Mouse (Mus musculus) cerebellum, adult 2 months (tissue): ENCODE measurements around the gene Atxn1.

Source experiments
- CTCF ChIP-seq: fragments of 200-500 bp; IDR thresholded peaks from 2 replicates; pipeline ENCODE4 v1.5.1; 2011; ENCODE audit warnings: low read depth, mild to moderate bottlenecking, control low read depth, low read length, moderate library complexity, borderline replicate concordance; ENCODE audit not compliant: insufficient read depth
- POLR2A ChIP-seq: fragments of 200-500 bp; IDR thresholded peaks from 2 replicates; pipeline ENCODE4 v1.6.1; 2011; ENCODE audit warnings: low read length, control low read depth, borderline replicate concordance; ENCODE audit not compliant: insufficient read depth

- TF ChIP-seq CTCF, result no peak
- TF ChIP-seq POLR2A, result no peak
Observed at GRCm38 (mm10) chr13:45657176-45657575, 307.6 kb downstream of the Atxn1 start.
